Mouse (Mus musculus) ES-E14 (cell line): ENCODE measurements at regions not wholly inside any gene's neighbourhood (a gene's known extent, or its start where the extent isn't known, plus 50 kb on each side); places are given as distances from the start of the nearest gene placed in this dataset.

Experiments used
- CHD2 ChIP-seq: IDR thresholded peaks from 2 replicates; pipeline ENCODE4 v1.6.1; 2014; ENCODE audit warnings: mild to moderate bottlenecking, low read depth, low read length, inconsistent platforms
- HCFC1 ChIP-seq: IDR thresholded peaks from 2 replicates; pipeline ENCODE4 v1.6.1; 2012; ENCODE audit warnings: low read length, inconsistent platforms, borderline replicate concordance; ENCODE audit not compliant: insufficient read depth
- MAFK ChIP-seq: IDR thresholded peaks from 2 replicates; pipeline ENCODE4 v1.6.1; 2014; ENCODE audit warnings: mild to moderate bottlenecking, low read depth, low read length, inconsistent platforms; ENCODE audit not compliant: insufficient read depth
- ZC3H11A ChIP-seq: IDR thresholded peaks from 2 replicates; pipeline ENCODE4 v1.6.1; 2012; ENCODE audit warnings: low read depth, mild to moderate bottlenecking, inconsistent platforms, low read length, borderline replicate concordance
- ZNF384 ChIP-seq: IDR thresholded peaks from 2 replicates; pipeline ENCODE4 v1.6.1; 2012; ENCODE audit warnings: low read depth, low read length, inconsistent platforms

DNA sequence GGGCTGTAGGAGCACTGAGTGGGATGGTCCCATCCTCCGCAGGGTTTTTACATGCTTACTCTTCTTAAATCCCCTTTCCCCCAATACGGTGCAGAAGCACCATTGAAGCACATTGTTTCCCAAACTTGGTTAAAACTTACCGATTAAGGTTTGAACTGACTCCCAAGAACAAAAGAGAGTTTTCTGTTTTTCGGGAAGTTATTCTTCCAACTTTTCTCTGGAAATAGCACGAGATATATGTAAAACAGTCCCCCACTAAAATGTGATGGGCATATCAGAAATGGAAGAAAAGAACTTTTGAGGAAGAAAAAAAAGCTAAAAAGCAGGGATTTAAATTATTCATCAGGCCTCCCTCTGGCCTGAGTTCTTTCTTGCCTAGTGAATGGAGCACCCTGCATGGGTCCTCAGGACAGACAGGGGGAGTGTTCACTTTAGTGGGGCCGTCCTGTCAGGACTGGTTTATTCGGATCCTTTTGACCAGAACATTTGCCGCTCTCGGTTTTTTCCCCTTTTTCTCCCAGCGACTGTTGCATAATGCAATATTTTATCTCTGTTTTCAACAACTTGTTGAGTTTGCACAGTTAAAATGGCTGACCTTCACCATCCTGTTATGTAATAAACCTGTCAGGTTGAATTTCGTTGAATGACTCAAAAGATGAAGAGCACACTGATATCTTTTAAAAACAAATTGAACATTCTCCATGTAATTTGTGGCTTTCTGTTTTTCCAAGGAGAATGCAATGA is 187.4 kb upstream of the Dnajc24 start:
- TF ChIP-seq HCFC1 (no peak), MAFK (no peak), ZC3H11A (no peak), ZNF384 (no peak), CHD2 (no peak)
